Mouse (Mus musculus): ENCODE data around the gene Tcf7. TPM values are rescaled to one million over a fixed set of nuclear protein-coding genes. Genes with fewer than 3 reads are reported as not detected.

The Tcf7 gene
- total RNA-seq (2021), result 1 to 10 TPM; 4.6 to 6.3 TPM
- long read RNA-seq, experiment 1, partial matches to known transcripts, result 1 of 10 reads
- long read RNA-seq, experiment 1, other reads (novel, unspliced or antisense), result 9 of 10 reads
- long read RNA-seq, experiment 2, partial matches to known transcripts, result 1 of 9 reads
- long read RNA-seq, experiment 2, other reads (novel, unspliced or antisense), result 8 of 9 reads

- DNase-seq (ENCODE audit: low spot score in 2 of 2), result peak in 1 of 2 experiments; percentile 41
These were observed at the start of gene Tcf7 for GRCm38 (mm10) chr11:52282774-52283595. Gene Tcf7 (minus strand): TSS chr11:52283014.

- DNase-seq (ENCODE audit: low spot score in 2 of 2), result no peak
These were observed 44.5 kb upstream of the Tcf7 start for GRCm38 (mm10) chr11:52327313-52327712.

- DNase-seq (ENCODE audit: low spot score in 2 of 2), result no peak
These were observed 41.9 kb upstream of the Tcf7 start for GRCm38 (mm10) chr11:52324442-52325367.

- no peak for DNase-seq (ENCODE audit: low spot score in 2 of 2)
These were observed 38.7 kb upstream of the Tcf7 start for GRCm38 (mm10) chr11:52321540-52321939.

GRCm38 (mm10) chr11:52320529-52320928 lies 37.7 kb upstream of the Tcf7 start:
- no peak for DNase-seq (ENCODE audit: low spot score in 2 of 2)

- no peak for DNase-seq (ENCODE audit: low spot score in 2 of 2)
These were observed 36.9 kb upstream of the Tcf7 start for GRCm38 (mm10) chr11:52319664-52320063.

- DNase-seq (ENCODE audit: low spot score in 2 of 2), result no peak
These were observed 35.6 kb upstream of the Tcf7 start for GRCm38 (mm10) chr11:52318445-52318844.

- no peak for DNase-seq (ENCODE audit: low spot score in 2 of 2)
These were observed 31.4 kb upstream of the Tcf7 start for GRCm38 (mm10) chr11:52314102-52314793.

GRCm38 (mm10) chr11:52310709-52311108 lies 27.9 kb upstream of the Tcf7 start:
- DNase-seq (ENCODE audit: low spot score in 2 of 2), result no peak

GRCm38 (mm10) chr11:52309487-52309886 lies 26.7 kb upstream of the Tcf7 start:
- DNase-seq (ENCODE audit: low spot score in 2 of 2), result no peak

- no peak for DNase-seq (ENCODE audit: low spot score in 2 of 2)
These were observed 23.6 kb upstream of the Tcf7 start for GRCm38 (mm10) chr11:52306431-52306830.

- DNase-seq (ENCODE audit: low spot score in 2 of 2), result no peak
These were observed 22.5 kb upstream of the Tcf7 start for GRCm38 (mm10) chr11:52305266-52305665.

GRCm38 (mm10) chr11:52302668-52303067 lies 19.9 kb upstream of the Tcf7 start:
- DNase-seq (ENCODE audit: low spot score in 2 of 2), result no peak

- DNase-seq (ENCODE audit: low spot score in 2 of 2), result no peak
These were observed 16.9 kb upstream of the Tcf7 start for GRCm38 (mm10) chr11:52299687-52300086.

- no peak for DNase-seq (ENCODE audit: low spot score in 2 of 2)
These were observed 16.1 kb upstream of the Tcf7 start for GRCm38 (mm10) chr11:52298955-52299354.

GRCm38 (mm10) chr11:52297352-52297751 lies 14.5 kb upstream of the Tcf7 start:
- DNase-seq (ENCODE audit: low spot score in 2 of 2), result peak; percentile 74 to 81

- DNase-seq (ENCODE audit: low spot score in 2 of 2), result no peak
These were observed 11.3 kb upstream of the Tcf7 start for GRCm38 (mm10) chr11:52294103-52294502.

- no peak for DNase-seq (ENCODE audit: low spot score in 2 of 2)
These were observed 10.1 kb upstream of the Tcf7 start for GRCm38 (mm10) chr11:52292894-52293293.

- DNase-seq (ENCODE audit: low spot score in 2 of 2), result no peak
These were observed 9.5 kb upstream of the Tcf7 start for GRCm38 (mm10) chr11:52292346-52292745.

GRCm38 (mm10) chr11:52286958-52287305 lies 4.1 kb upstream of the Tcf7 start:
- DNase-seq (ENCODE audit: low spot score in 2 of 2), result no peak

- no peak for DNase-seq (ENCODE audit: low spot score in 2 of 2)
These were observed 3.6 kb upstream of the Tcf7 start for GRCm38 (mm10) chr11:52286301-52286957.

Measured in left cerebral cortex, adult 18-20 months (tissue).